Mouse (Mus musculus): Measurements from ENCODE around the gene Cst11.
"Not testable (repeated sequence)": the region's sequence is repeated elsewhere in the genome, so short reads cannot be mapped to it uniquely, and the experiment has no call there.

- not testable (repeated sequence) for TF ChIP-seq CTCF (IDR thresholded peaks at IDR 0.05; ENCODE audit: low read depth); EP300 (optimal IDR thresholded peaks at IDR 0.05)
These were observed at the start of gene Cst11 for GRCm38 (mm10) chr2:148771397-148771796.
